Mouse (Mus musculus) kidney, embryonic 16.5 days (tissue): ENCODE data around the gene Fxr2. TPM values are rescaled to one million over a fixed set of nuclear protein-coding genes. Genes with fewer than 3 reads are reported as not detected.

ENCODE experiments used
- ATAC-seq: fragments of 200-750 bp; cut with Nextera tagmentation; 2 replicates; pipeline ENCODE4 v1.8.0; 2017; ENCODE audit warnings: moderate TSS enrichment; ENCODE audit not compliant: low FRiP score, low TSS enrichment
- H3K27ac ChIP-seq: fragments of 300-500 bp; sonication (generic); 2 replicates; pipeline ENCODE4 v1.5.1; 2014; ENCODE audit warnings: low read length
- H3K27me3 ChIP-seq: fragments of 300-500 bp; sonication (generic); 2 replicates; pipeline ENCODE4 v1.6.1; 2014; ENCODE audit warnings: low read length, control low read depth, mixed read lengths; ENCODE audit not compliant: insufficient read depth
- H3K36me3 ChIP-seq: fragments of 300-500 bp; sonication (generic); 2 replicates; pipeline ENCODE4 v1.6.1; 2014; ENCODE audit warnings: low read length, control low read depth, mixed read lengths; ENCODE audit not compliant: insufficient read depth
- H3K4me1 ChIP-seq: fragments of 300-500 bp; sonication (generic); 2 replicates; pipeline ENCODE4 v1.6.1; 2014; ENCODE audit warnings: low read length, control low read depth, mixed read lengths; ENCODE audit not compliant: insufficient read depth
- H3K4me2 ChIP-seq: fragments of 300-500 bp; sonication (generic); replicated peaks from 2 replicates; pipeline ENCODE4 v1.6.1; 2014; ENCODE audit warnings: low read depth, low read length
- H3K4me3 ChIP-seq: fragments of 300-500 bp; sonication (generic); 2 replicates; pipeline ENCODE4 v1.5.1; 2014; ENCODE audit warnings: mild to moderate bottlenecking, low read length
- H3K9ac ChIP-seq: fragments of 300-500 bp; sonication (generic); replicated peaks from 2 replicates; pipeline ENCODE4 v1.6.1; 2014; ENCODE audit warnings: low read length
- H3K9me3 ChIP-seq: fragments of 300-500 bp; sonication (generic); 2 replicates; pipeline ENCODE4 v1.6.1; 2016; ENCODE audit warnings: low read length, control low read depth
- WGBS: fragments of 180-500 bp; shearing (Covaris S2); extraction: QIAGEN DNeasy Blood & Tissue Kit; methylation state at CpG from one replicate; pipeline ENCODE4 v1.1.7; 2014; 5-methylcytosine and 5-hydroxymethylcytosine counted together
- polyA plus RNA-seq: library from polyadenylated mRNA; unstranded; fragments of >200 nt; fragmentation: Nextera tagmentation; extraction: Ambion mirVana; gene quantifications from 2 replicates; pipeline ENCODE4 v1.2.1, GENCODE M21; 2015

Gene Fxr2
- polyA plus RNA-seq = 31.8 and 33.4 TPM in 2 replicates

- Histone ChIP-seq H3K9me3 (no peaks in the 10 kb centered on the region), H3K36me3 (no peaks in the 10 kb centered on the region), H3K27ac (peak within 1 kb of the TSS; percentile 96), H3K27me3 (no peaks in the 10 kb centered on the region), H3K4me2 (peak within 1 kb of the TSS; percentile 84), H3K4me3 (peak within 1 kb of the TSS; percentile 96), H3K9ac (peak within 1 kb of the TSS; percentile 99), H3K4me1 (peaks cover 26% of the 10 kb centered on the region)
- peak; percentile 99 for ATAC-seq
- 0% methylated on average over 56 of the region's 56 CpGs for WGBS
These were observed at the start of gene Fxr2 for GRCm38 (mm10) chr11:69632284-69633089. Fxr2 (plus strand) TSS chr11:69632990.

- no peak overlapping the region for H3K4me3 ChIP-seq
- H3K9me3 ChIP-seq = no peaks in the 10 kb centered on the region
- no peak overlapping the region for H3K4me2 ChIP-seq
- WGBS = 79% methylated on average over 7 of the region's 7 CpGs
- H3K27me3 ChIP-seq = no peaks in the 10 kb centered on the region
- no peak for ATAC-seq
- H3K9ac ChIP-seq = no peak overlapping the region
- no peak overlapping the region for H3K27ac ChIP-seq
- peaks cover 11% of the 10 kb centered on the region for H3K4me1 ChIP-seq
- H3K36me3 ChIP-seq = peaks cover 35% of the 10 kb centered on the region
These were observed 48.8 kb upstream of the Fxr2 start for GRCm38 (mm10) chr11:69584008-69584407.

- Histone ChIP-seq H3K4me3 (no peak overlapping the region), H3K36me3 (peaks cover 44% of the 10 kb centered on the region), H3K9ac (no peak overlapping the region), H3K9me3 (no peaks in the 10 kb centered on the region), H3K27ac (no peak overlapping the region), H3K27me3 (no peaks in the 10 kb centered on the region), H3K4me2 (no peak overlapping the region), H3K4me1 (peaks cover 11% of the 10 kb centered on the region)
- 97% methylated on average over 13 of the region's 13 CpGs for WGBS
- ATAC-seq = no peak
These were observed 47.9 kb upstream of the Fxr2 start for GRCm38 (mm10) chr11:69584937-69585336.

DNA sequence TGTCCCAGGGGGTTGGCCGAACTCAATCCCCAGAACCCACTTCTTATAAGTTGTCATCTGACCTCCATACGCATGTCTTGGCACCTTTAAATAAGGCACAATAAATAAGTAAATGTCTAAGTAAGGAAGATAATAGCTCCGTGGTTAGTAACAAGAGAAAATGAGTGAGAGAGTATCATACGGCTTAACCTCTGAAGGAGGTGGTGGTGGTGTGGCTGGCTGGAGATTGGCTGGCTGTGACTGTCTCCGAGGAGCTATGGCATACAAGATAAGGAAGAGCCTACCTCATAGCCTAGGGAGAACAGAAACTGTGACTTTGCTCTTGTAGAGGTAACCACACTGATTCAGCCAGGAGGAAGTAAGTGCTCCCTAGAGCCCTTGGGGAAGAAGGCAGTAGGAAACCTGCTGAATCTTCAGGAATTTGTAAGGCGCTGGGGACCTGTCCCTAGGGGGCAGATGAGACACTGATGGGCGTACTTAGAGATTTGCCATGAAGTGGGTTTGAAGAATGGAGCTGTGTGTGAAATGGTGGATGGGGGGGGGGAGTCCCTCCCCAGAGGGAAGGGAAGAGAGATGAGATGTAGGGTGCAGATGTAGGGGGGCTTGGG, 47.0 kb upstream of the Fxr2 start:
- Histone ChIP-seq H3K4me3 (no peak overlapping the region), H3K27me3 (no peaks in the 10 kb centered on the region), H3K4me2 (no peak overlapping the region), H3K4me1 (peaks cover 11% of the 10 kb centered on the region), H3K27ac (no peak overlapping the region), H3K9me3 (no peaks in the 10 kb centered on the region), H3K36me3 (peaks cover 53% of the 10 kb centered on the region), H3K9ac (no peak overlapping the region)
- WGBS = 81% methylated on average over 7 of the region's 7 CpGs
- ATAC-seq = no peak

DNA sequence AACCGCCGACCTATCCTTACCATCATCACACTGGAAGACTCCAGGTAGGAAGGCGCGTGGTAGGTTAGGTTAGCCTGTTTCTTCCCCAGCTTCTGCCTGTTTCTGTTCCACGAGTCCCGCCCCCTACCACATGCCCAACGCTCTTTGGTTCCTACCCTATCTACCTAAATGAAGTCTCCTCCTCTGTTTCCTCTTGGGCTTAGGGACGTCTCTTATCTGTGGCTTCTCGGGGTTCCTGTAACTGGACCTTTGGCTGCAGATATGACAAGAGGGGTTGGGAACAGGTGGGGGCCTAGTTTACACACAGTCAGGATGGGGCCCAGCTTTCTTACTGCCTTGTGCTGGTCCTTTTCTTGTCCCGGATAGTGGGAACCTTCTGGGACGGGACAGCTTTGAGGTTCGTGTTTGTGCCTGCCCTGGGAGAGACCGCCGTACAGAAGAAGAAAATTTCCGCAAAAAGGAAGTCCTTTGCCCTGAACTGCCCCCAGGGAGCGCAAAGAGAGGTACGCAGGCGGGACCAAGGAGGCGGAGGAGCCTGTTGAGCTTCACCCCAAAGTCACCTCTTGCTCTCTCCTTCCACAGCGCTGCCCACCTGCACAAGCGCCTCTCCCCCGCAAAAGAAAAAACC, 43.5 kb upstream of the Fxr2 start:
- H3K4me2 ChIP-seq = no peak overlapping the region
- 88% methylated on average over 22 of the region's 22 CpGs for WGBS
- H3K4me3 ChIP-seq = no peak overlapping the region
- H3K9me3 ChIP-seq = no peaks in the 10 kb centered on the region
- H3K36me3 ChIP-seq = peaks cover 71% of the 10 kb centered on the region
- H3K9ac ChIP-seq = no peak overlapping the region
- no peak overlapping the region for H3K27ac ChIP-seq
- no peaks in the 10 kb centered on the region for H3K27me3 ChIP-seq
- H3K4me1 ChIP-seq = no peaks in the 10 kb centered on the region
- ATAC-seq = no peak

DNA sequence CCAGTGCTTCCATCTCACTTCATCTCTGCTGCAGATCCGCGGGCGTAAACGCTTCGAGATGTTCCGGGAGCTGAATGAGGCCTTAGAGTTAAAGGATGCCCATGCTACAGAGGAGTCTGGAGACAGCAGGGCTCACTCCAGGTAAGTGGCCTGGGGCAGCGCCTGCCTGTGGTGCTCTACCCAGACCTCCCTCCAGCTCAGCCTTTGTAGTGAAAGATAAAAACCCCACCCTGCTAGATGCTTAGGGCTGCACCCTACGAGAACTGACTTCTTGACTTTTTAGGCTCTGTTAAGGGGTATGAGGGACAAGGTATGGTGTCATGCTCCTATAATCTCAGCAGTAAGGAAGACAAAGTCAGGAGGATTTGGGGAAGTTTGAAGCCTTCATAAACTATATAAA, 42.2 kb upstream of the Fxr2 start:
- peaks cover 68% of the 10 kb centered on the region for H3K36me3 ChIP-seq
- no peaks in the 10 kb centered on the region for H3K4me1 ChIP-seq
- H3K27me3 ChIP-seq = no peaks in the 10 kb centered on the region
- H3K4me2 ChIP-seq = no peak overlapping the region
- ATAC-seq = no peak
- no peaks in the 10 kb centered on the region for H3K9me3 ChIP-seq
- 91% methylated on average over 8 of the region's 8 CpGs for WGBS
- H3K27ac ChIP-seq = no peak overlapping the region
- no peak overlapping the region for H3K4me3 ChIP-seq
- no peak overlapping the region for H3K9ac ChIP-seq

DNA sequence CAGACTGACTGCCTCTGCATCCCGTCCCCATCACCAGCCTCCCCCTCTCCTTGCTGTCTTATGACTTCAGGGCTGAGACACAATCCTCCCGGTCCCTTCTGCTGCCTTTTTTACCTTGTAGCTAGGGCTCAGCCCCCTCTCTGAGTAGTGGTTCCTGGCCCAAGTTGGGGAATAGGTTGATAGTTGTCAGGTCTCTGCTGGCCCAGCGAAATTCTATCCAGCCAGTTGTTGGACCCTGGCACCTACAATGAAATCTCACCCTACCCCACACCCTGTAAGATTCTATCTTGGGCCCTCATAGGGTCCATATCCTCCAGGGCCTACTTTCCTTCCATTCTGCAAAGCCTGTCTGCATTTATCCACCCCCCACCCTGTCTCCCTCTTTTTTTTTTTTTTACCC, 41.4 kb upstream of the Fxr2 start:
- WGBS = 85% methylated on average over 3 of the region's 3 CpGs
- Histone ChIP-seq H3K4me2 (no peak overlapping the region), H3K4me3 (no peak overlapping the region), H3K27me3 (no peaks in the 10 kb centered on the region), H3K4me1 (no peaks in the 10 kb centered on the region), H3K9me3 (no peaks in the 10 kb centered on the region), H3K27ac (no peak overlapping the region), H3K9ac (no peak overlapping the region), H3K36me3 (peaks cover 68% of the 10 kb centered on the region)
- ATAC-seq = no peak

- Histone ChIP-seq H3K9ac (no peak overlapping the region), H3K27me3 (no peaks in the 10 kb centered on the region), H3K36me3 (peaks cover 62% of the 10 kb centered on the region), H3K4me3 (no peak overlapping the region), H3K4me2 (no peak overlapping the region), H3K9me3 (no peaks in the 10 kb centered on the region), H3K27ac (no peak overlapping the region), H3K4me1 (no peaks in the 10 kb centered on the region)
- no peak for ATAC-seq
- WGBS = 91% methylated on average over 7 of the region's 7 CpGs
These were observed 40.7 kb upstream of the Fxr2 start for GRCm38 (mm10) chr11:69591899-69592637.

DNA sequence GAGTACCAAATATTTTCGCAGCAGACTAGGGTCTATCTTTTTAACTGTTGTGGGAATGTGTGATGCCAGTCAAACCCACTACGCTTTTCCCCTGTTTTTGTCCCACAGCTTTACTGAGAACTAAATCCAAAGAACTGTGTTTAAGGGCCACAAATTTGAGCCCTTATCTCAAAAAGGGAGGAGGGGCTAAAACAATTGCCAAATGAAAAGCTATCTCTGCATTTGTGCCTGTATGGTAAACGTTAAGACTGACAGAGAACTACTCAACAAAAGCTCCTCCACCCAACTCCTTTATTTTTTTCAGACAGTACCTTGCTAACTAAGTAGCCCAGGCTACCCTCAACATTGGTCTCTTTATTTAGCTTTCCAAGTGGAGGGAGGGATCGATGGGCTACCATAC, 40.0 kb upstream of the Fxr2 start:
- no peak overlapping the region for H3K27ac ChIP-seq
- no peaks in the 10 kb centered on the region for H3K4me1 ChIP-seq
- H3K36me3 ChIP-seq = peaks cover 55% of the 10 kb centered on the region
- no peak overlapping the region for H3K4me3 ChIP-seq
- no peak for ATAC-seq
- WGBS = 91% methylated on average over 4 of the region's 4 CpGs
- H3K9me3 ChIP-seq = no peaks in the 10 kb centered on the region
- no peak overlapping the region for H3K4me2 ChIP-seq
- H3K9ac ChIP-seq = no peak overlapping the region
- H3K27me3 ChIP-seq = no peaks in the 10 kb centered on the region
